Mouse (Mus musculus) large intestine, adult 2 months (tissue): ENCODE measurements around the gene Pak4. TPM values are rescaled to one million over a fixed set of nuclear protein-coding genes. Genes with fewer than 3 reads are reported as not detected.
"Not testable (repeated sequence)": the region's sequence is repeated elsewhere in the genome, so short reads cannot be mapped to it uniquely, and the experiment has no call there.

ENCODE experiments used
- DNase-seq: peaks from one replicate; pipeline ENCODE4 v3.0.0-alpha.2; 2012; ENCODE audit warnings: low read depth, low spot score
- whole genome bisulfite sequencing: fragments of 180-500 bp; shearing (Covaris S2); methylation state at CpG from one replicate; pipeline ENCODE4 v1.1.7; 2018; 5-methylcytosine and 5-hydroxymethylcytosine counted together
- polyA plus RNA-seq: library from polyadenylated mRNA; depleted of rRNA; stranded (reverse); fragments of >200 nt; gene quantifications from 2 replicates; pipeline ENCODE4 v1.2.3, GENCODE M21; 2012

Pak4 gene
- polyA plus RNA-seq, 1 experiment = 52.1 TPM

DNA sequence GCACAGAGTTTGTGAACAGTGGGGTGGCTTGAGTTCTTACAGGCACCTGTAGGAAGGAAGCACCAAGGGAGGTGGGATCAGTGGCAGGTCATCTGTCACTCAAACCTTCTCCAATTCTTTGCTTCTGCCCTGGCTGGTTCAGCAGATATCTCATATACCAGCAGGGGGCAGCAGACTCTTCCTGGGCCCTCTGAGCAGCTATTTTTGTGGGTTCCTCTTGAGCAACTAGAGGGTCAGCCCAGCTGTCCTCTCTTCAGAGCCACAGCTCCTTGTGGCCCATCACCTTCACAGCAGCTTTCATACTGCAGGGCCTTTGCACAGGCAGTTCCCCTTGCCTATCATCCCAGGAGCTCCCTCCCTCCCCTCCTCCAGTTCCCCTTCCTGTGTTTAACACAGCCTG lies 29.7 kb downstream of the Pak4 start:
- DNase-seq = no peak

DNA sequence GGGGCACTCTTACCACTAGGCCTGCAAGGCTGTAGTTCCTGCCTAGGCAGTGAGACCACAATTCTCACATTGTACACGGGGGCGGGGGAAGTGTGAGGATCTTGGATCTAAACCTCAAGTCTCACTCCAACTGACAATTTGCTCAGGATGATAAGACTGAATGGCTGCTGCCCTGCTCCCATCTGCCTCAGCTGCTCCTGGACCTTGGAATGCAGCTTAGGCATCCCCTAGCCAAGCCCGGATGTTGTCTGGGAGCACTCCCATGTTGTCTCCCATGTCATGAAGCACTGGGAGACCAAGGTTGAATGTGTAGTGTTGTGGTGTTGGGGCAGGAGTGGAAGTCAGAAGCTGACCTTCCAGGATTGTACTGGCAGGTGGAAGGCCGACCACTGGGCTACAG lies 30.4 kb downstream of the Pak4 start:
- 86% methylated on average over 4 of the region's 4 CpGs for WGBS
- DNase-seq = no peak

GRCm38 (mm10) chr7:28565407-28565806 lies 32.6 kb downstream of the Pak4 start:
- WGBS = 83% methylated on average over 5 of the region's 5 CpGs

GRCm38 (mm10) chr7:28562951-28563350 lies 35.0 kb downstream of the Pak4 start:
- WGBS = 91% methylated on average over 13 of the region's 13 CpGs
- DNase-seq = no peak

More at GRCm38 (mm10) chr7:28565407-28565806, 32.6 kb downstream of the Pak4 start:
- no peak for DNase-seq

DNA sequence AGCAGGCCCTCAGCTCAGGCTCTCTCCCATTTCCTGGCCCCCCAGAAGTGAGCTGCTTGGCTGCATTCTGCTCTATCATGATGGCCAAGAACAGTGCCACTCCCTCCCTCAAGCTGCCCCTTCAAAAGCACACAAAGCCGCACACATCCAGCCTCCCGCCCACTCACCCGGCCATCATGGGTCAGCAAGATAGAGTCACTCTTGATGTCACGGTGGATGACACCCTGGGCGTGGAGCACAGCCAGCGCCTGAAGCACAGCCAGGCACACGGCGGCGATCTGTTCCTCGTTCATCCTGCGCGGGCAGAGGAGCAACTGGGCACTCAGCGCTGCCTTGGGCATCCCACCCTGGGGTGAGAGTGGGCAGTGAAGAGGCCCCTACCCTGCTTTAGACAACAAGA lies 35.6 kb downstream of the Pak4 start:
- DNase-seq = no peak
- WGBS = 88% methylated on average over 13 of the region's 13 CpGs

GRCm38 (mm10) chr7:28561967-28562366 lies 36.0 kb downstream of the Pak4 start:
- WGBS = 95% methylated on average over 11 of the region's 11 CpGs
- no peak for DNase-seq

DNA sequence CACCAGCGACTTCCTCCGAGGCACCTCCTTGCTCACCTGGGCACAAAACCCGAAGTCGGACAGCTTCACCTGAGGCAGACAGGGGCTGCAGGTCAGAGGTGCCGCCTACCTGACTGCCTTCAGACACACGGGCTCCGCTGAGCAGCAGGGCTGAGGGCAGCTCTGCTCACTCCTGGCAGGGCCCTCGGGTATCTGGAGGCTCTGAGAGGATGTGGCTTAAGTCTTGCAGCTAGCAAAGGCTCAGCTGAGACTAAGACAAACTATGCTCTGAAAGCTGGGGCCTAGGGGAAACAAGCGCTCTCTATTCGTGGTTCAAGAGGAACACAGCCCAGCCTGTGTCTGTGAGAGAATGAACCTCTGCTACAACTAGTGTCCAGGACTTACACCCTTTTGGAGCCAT lies 37.1 kb downstream of the Pak4 start:
- WGBS = 87% methylated on average over 10 of the region's 10 CpGs
- no peak for DNase-seq

GRCm38 (mm10) chr7:28558486-28558885 lies 39.5 kb downstream of the Pak4 start:
- WGBS = 21% methylated on average over 4 of the region's 4 CpGs
- no peak for DNase-seq

DNA sequence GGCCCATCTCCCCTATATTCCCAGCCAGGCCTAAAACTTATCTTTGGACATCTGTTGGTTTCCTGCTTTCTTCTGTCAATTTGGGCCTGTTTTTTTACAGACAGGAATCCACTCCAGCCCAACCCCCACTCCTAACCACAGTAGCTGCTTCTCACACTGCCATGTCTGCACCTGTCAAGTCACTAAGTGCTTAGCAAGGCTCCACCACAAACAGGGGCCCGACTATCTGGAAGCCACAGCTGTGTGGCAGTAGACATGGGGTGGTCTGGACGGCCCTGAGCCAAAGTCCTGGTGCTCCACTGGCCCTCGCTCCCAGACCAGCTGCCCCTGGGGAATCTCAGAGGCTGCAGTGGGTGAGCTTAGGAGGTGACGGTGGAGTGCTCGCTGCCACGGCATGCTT lies 40.3 kb downstream of the Pak4 start:
- DNase-seq = no peak

GRCm38 (mm10) chr7:28557069-28557468 lies 40.9 kb downstream of the Pak4 start:
- WGBS = 60% methylated on average over 5 of the region's 5 CpGs
- DNase-seq = no peak

More for the DNA sequence above, 40.3 kb downstream of the Pak4 start:
- WGBS = 71% methylated on average over 6 of the region's 6 CpGs

DNA sequence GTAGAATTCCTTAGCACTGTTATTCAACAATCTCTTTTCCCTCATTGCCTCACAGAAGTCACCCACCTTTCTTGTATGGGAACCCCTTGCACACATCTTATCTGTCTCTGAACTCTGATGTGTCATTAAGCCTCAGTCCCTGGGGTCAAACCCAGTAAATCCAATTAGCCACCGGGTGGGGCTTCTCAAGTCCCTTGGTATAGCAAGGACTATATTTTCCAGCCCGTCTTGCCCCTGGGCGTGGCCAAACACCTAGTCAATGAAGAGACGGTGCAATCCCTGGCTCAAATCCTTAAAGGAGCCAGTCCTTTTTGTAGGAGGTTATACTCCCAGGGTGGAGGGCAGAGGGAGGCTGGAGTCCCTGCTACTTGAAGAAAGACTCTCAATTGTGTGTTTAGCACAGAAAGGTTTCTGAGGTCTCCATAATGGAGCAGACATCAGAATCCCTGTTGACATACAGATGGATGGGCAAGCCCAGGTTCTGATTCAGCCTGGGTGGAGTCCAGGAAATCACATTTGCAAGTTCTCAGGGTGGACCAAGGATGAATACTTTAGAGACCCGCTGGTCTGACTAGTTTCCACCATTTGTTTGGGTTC lies 41.9 kb downstream of the Pak4 start:
- DNase-seq = no peak
- WGBS = 14% methylated on average over 5 of the region's 5 CpGs

DNA sequence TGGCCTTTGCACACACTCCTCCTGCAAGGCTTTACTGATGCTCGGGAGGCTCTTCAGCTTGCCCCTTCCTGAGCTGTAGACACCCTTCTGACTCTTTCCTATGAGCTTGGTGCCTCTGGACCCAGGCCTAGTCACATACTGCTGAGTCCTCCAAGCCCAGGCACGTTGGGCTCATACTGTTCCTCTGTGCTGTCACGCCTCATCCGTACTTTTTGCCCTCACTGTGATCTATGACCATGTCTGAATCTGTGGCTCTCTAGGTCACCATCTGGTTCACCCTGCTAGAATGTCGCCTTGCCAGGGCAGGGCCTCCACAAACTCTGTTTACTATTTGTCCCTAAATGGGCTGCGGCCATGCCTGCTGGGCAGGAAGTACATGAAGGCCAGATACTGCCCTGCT lies 44.9 kb downstream of the Pak4 start:
- 62% methylated on average over 6 of the region's 6 CpGs for WGBS
- no peak for DNase-seq

GRCm38 (mm10) chr7:28547628-28548027 lies 50.4 kb downstream of the Pak4 start:
- 64% methylated on average over 7 of the region's 7 CpGs for WGBS
- DNase-seq = no peak

GRCm38 (mm10) chr7:28547154-28547553 lies 50.8 kb downstream of the Pak4 start, which contains the start of gene Nccrp1:
Gene Nccrp1 (minus strand): TSS chr7:28547254.
- no peak for DNase-seq
- 15% methylated on average over 5 of the region's 5 CpGs for WGBS

DNA sequence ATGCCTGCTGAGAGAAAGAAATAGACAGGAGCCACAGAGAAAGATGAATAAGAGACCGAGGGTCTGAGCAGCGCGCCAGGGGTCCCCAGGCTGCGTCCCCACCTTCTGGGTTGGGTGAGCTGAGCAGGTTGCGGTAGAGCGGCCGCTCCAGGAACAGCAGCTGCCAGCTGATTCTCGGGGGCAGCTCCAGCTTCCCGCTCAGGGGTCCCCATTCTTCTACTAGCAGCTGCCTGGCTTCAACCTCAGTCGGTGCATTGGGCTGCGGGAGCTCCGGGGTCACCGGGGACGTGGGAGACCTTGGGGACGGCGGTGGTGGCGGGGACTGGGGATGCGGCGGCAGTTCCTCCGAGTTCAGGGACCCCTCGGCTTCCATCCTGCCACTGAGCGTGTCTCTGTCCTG lies 51.3 kb downstream of the Pak4 start:
- 7% methylated on average over 22 of the region's 22 CpGs for WGBS
- DNase-seq = no peak

- no peak for DNase-seq
- WGBS = 58% methylated on average over 7 of the region's 7 CpGs
Measured at GRCm38 (mm10) chr7:28545891-28546210, 52.1 kb downstream of the Pak4 start.

DNA sequence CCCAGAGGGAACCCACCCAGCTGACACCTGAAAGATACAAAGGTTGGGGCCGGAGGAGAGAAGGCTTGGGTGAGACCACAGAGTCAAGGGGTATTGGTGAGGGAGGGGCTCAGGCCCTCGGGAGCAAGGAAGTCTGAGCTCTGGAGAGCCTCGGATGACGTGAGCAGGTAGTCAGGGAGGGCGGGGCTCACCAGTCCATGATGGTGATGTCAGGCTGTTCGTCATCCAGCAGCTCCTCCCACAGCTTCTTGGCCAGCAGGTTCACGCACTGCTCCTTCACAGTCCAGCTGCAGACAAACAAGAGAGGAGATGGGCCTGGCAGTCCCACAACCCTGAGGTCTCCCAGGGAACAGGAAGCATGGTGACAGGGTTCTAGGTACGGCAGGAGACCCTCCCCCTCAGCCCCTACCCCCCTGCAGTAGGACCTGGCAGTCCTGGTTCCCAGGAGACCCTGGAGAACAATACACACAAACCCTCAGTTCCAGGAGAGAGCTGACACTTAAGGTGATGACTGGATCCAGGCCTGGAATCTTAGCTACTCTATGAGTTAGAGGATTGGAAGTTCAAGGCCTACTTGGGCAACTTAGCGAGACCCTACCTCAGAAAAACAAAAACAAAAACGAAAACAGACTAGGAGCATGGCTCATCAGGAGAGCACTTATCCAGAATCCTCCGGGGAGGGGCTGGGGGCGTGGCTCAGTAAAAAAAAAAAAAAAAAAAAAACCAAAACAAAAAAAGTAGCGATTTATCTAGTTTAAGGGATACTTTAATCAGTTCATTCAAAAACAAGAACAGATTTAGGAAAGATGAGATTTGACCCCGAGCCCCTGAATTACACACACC lies 52.7 kb downstream of the Pak4 start:
- DNase-seq = no peak

GRCm38 (mm10) chr7:28544051-28544601 lies 53.9 kb downstream of the Pak4 start:
- DNase-seq = no peak
- WGBS = 14% methylated on average over 26 of the region's 27 CpGs

More for the DNA sequence above, 52.7 kb downstream of the Pak4 start:
- WGBS = 34% methylated on average over 14 of the region's 14 CpGs

GRCm38 (mm10) chr7:28540526-28540925 lies 57.5 kb downstream of the Pak4 start, which contains the start of gene Sycn:
Gene Sycn (plus strand): TSS chr7:28540885.
- WGBS = 26% methylated on average over 4 of the region's 4 CpGs
- peak; percentile 61 for DNase-seq

DNA sequence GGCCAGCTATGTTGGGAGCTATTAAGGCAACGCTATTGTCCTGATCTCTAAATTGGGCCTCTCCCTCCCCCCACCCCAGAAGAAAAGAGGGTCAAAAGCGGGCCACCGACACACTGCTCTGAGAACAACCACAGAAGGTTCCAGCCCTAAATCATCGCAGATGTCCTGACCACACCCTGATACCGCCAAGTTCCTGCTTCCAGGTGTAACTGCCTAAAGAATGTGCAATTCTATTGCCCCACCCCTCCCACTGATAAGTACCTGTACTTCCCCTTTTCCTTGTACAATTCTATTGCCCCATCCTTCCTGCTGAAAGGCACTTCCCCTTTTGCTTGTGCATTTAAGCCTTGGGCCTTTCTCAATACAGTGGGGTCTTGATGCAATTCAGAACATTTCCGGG lies 59.1 kb downstream of the Pak4 start:
- WGBS = 71% methylated on average over 6 of the region's 6 CpGs
- DNase-seq = not testable (repeated sequence)

- DNase-seq = no peak
- WGBS = 78% methylated on average over 8 of the region's 8 CpGs
Measured at GRCm38 (mm10) chr7:28532005-28532404, 66.0 kb downstream of the Pak4 start.
